Mouse (Mus musculus) right cerebral cortex, adult 2 months (tissue): Measurements from ENCODE around the gene Adap2.

Source experiments
- DNase-seq, 2 experiments: peaks; one replicate each; pipeline ENCODE4 v3.0.0; 2021 to 2022; ENCODE audit warnings: low spot score in 2 of 2

Gene Adap2

DNA sequence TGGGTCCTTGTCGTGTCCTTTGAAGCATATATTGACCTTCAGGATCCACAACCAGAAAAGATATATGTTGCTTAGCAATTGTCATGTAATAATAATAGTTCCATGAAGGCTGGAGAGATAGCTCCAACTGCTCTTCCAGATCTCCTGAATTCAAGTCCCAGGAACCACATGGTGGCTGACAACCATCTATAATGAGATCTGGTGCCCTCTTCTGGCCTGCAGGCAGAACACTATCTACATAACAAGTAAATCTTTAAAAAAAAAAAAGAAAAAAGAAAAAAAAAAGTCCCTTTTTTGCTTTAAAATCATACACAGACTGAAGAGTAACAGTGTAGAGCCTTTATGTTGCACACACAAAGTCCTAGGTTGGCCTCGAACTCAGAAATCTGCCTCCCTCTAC is 45.9 kb downstream of the Adap2 start:
- DNase-seq: no peak

- DNase-seq: no peak
Observed at GRCm38 (mm10) chr11:80200326-80200725, 46.4 kb downstream of the Adap2 start.

GRCm38 (mm10) chr11:80202296-80202695 is 48.4 kb downstream of the Adap2 start:
- no peak for DNase-seq

DNA sequence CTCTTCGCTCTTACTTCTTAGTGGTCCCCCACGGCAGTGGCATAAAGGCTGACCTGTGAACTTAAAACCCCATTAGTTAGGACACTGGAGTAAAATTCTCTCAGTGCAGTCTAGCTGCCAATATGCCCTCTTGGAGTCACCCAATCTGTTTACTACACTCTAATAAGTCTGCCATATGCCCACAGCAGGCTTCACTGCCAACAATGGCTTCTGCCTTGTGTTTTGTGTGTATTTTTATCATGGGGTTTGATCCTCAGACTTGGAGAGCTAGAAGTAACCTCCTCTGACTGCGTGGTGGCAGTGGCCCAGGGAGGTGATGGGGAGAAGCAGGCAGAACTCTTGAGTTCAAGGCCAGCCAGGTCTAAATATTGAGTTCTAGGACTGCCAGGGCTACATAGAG is 50.1 kb downstream of the Adap2 start:
- no peak for DNase-seq

DNA sequence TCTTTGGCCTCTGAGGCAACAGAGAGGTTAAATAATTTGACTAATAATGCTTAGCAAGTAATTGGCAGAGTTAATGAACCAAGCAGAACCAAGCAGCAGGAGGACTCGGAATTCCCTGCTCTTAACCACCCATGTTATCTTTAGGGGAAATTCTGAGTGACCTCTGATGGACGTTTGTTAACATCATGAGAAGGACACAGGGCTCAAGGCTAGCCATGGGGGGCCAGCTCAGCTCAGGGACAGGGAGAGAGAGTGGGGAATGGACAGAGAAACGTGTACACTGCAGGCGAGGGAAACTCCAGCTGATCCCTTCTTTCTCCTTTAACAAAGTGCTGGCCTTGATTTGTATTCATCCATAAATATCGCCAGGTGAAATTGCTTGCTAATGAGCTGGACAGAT is 51.0 kb downstream of the Adap2 start:
- DNase-seq: no peak

DNA sequence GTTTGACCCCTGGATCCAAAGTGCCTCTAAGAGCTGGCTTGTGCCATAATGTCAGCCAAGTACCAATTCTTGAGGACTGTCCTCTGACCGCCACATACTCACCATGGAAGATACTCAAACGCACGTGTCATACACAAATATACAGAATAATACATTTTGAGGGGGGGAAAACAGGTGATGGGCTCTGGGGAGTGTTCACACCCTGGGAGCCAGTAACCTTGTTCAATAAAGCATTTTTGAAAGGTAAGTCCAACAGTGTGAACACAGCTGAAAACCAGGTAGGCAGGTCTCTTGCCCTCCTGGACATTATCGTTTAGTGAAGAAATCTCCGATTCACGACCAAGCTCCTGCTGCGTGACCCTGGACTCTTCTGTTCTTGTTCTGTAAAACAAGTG is 54.6 kb downstream of the Adap2 start:
- no peak for DNase-seq

- peak; percentile 96 to 98 for DNase-seq
Observed at GRCm38 (mm10) chr11:80208860-80209800, 55.2 kb downstream of the Adap2 start, which contains the start of gene Rhot1. Gene Rhot1, plus strand, starts transcription at chr11:80209019.

- DNase-seq: no peak
Observed at GRCm38 (mm10) chr11:80210321-80210720, 56.4 kb downstream of the Adap2 start.

- no peak for DNase-seq
Observed at GRCm38 (mm10) chr11:80212282-80212681, 58.4 kb downstream of the Adap2 start.

GRCm38 (mm10) chr11:80215291-80215690 is 61.4 kb downstream of the Adap2 start:
- DNase-seq: no peak

- peak in 1 of 2 experiments; percentile 27 for DNase-seq
Observed at GRCm38 (mm10) chr11:80218657-80219293, 64.9 kb downstream of the Adap2 start.
